Mouse (Mus musculus): ENCODE results near the gene Nomo1. TPM values are rescaled to one million over a fixed set of nuclear protein-coding genes. Genes with fewer than 3 reads are reported as not detected.

Nomo1 gene
- polyA plus RNA-seq, 1 experiment from 2014 or later: 46.7 TPM

- ATAC-seq (replicated peaks): no peak
- Histone ChIP-seq H3K4me3 (no peak overlapping the region), H3K9me3 (no peaks in the 10 kb centered on the region), H3K4me1 (peaks cover 4% of the 10 kb centered on the region; the same call in 1 of the 2 replicates), H3K36me3 (replicated peaks) (no peaks in the 10 kb centered on the region), H3K27ac (no peak overlapping the region), H3K27me3 (replicated peaks) (no peaks in the 10 kb centered on the region), H3K4me2 (no peak overlapping the region), H3K9ac (no peak overlapping the region)
- WGBS: 91% methylated on average over 10 of the region's 10 CpGs
Measured at GRCm38 (mm10) chr7:46028681-46029080, 4.8 kb upstream of the Nomo1 start.

- WGBS: 70% methylated on average over 9 of the region's 9 CpGs
- Histone ChIP-seq H3K36me3 (replicated peaks) (no peaks in the 10 kb centered on the region), H3K4me3 (no peak overlapping the region), H3K9me3 (no peaks in the 10 kb centered on the region), H3K9ac (no peak overlapping the region; the same call in 1 of the 2 replicates), H3K4me1 (peaks cover 9% of the 10 kb centered on the region), H3K27ac (no peak overlapping the region), H3K4me2 (no peak overlapping the region), H3K27me3 (replicated peaks) (no peaks in the 10 kb centered on the region)
- ATAC-seq (replicated peaks): no peak
Measured at GRCm38 (mm10) chr7:46029299-46030144, 4.0 kb upstream of the Nomo1 start.

GRCm38 (mm10) chr7:46030145-46030488 is 3.4 kb upstream of the Nomo1 start, which contains the start of gene Abcc6:
Gene Abcc6 (minus strand): TSS chr7:46030302.
- WGBS: 8% methylated on average over 11 of the region's 11 CpGs
- Histone ChIP-seq H3K4me2 (no peak within 1 kb of the TSS), H3K27me3 (replicated peaks) (no peaks in the 10 kb centered on the region), H3K9me3 (no peaks in the 10 kb centered on the region), H3K36me3 (replicated peaks) (no peaks in the 10 kb centered on the region), H3K4me1 (peaks cover 15% of the 10 kb centered on the region), H3K9ac (no peak within 1 kb of the TSS; the same call in 1 of the 2 replicates), H3K4me3 (no peak within 1 kb of the TSS), H3K27ac (no peak within 1 kb of the TSS)
- ATAC-seq (replicated peaks): no peak

GRCm38 (mm10) chr7:46031075-46031474 is 2.4 kb upstream of the Nomo1 start:
- H3K4me2 ChIP-seq: no peak overlapping the region
- no peak overlapping the region for H3K9ac ChIP-seq

GRCm38 (mm10) chr7:46033870-46034337 is 406 bp downstream of the Nomo1 start:
- Histone ChIP-seq H3K9ac (peak overlapping the region; percentile 85), H3K27me3 (replicated peaks) (no peaks in the 10 kb centered on the region), H3K27ac (peak overlapping the region; percentile 67), H3K9me3 (no peaks in the 10 kb centered on the region), H3K4me3 (peak overlapping the region; percentile 93), H3K36me3 (replicated peaks) (0 out of 2 replicates have a peak, but pooled peaks cover 3% of the 10 kb centered on the region), H3K4me1 (peaks cover 16% of the 10 kb centered on the region), H3K4me2 (peak overlapping the region; percentile 75)
- WGBS: under 1% methylated on average over 33 of the region's 35 CpGs
- ATAC-seq (replicated peaks): peak; percentile 68

More at GRCm38 (mm10) chr7:46031075-46031474, 2.4 kb upstream of the Nomo1 start:
- Histone ChIP-seq H3K36me3 (replicated peaks) (no peaks in the 10 kb centered on the region), H3K9me3 (no peaks in the 10 kb centered on the region), H3K27ac (no peak overlapping the region), H3K4me1 (peaks cover 16% of the 10 kb centered on the region), H3K4me3 (no peak overlapping the region), H3K27me3 (replicated peaks) (no peaks in the 10 kb centered on the region)
- ATAC-seq (replicated peaks): no peak
- 74% methylated on average over 2 of the region's 2 CpGs for WGBS

GRCm38 (mm10) chr7:46034991-46035390 is 1.5 kb downstream of the Nomo1 start:
- H3K27me3 ChIP-seq (replicated peaks): no peaks in the 10 kb centered on the region
- 0 out of 2 replicates have a peak, but pooled peaks cover 3% of the 10 kb centered on the region for H3K36me3 ChIP-seq (replicated peaks)
- H3K9ac ChIP-seq: no peak overlapping the region
- peaks cover 16% of the 10 kb centered on the region for H3K4me1 ChIP-seq
- no peak overlapping the region for H3K27ac ChIP-seq
- no peak for ATAC-seq (replicated peaks)
- WGBS: 76% methylated on average over 2 of the region's 2 CpGs
- peak overlapping the region; percentile 93 for H3K4me3 ChIP-seq
- peak overlapping the region; percentile 75 for H3K4me2 ChIP-seq
- H3K9me3 ChIP-seq: no peaks in the 10 kb centered on the region

GRCm38 (mm10) chr7:46035468-46035867 is 2.0 kb downstream of the Nomo1 start:
- Histone ChIP-seq H3K27me3 (replicated peaks) (no peaks in the 10 kb centered on the region), H3K27ac (no peak overlapping the region), H3K36me3 (replicated peaks) (0 out of 2 replicates have a peak, but pooled peaks cover 3% of the 10 kb centered on the region), H3K4me3 (no peak overlapping the region), H3K4me2 (no peak overlapping the region), H3K9me3 (no peaks in the 10 kb centered on the region), H3K4me1 (peaks cover 16% of the 10 kb centered on the region), H3K9ac (no peak overlapping the region)
- 80% methylated on average over 2 of the region's 2 CpGs for WGBS
- no peak for ATAC-seq (replicated peaks)

- peaks cover 6% of the 10 kb centered on the region for H3K36me3 ChIP-seq (replicated peaks)
- 91% methylated on average over 6 of the region's 6 CpGs for WGBS
- no peak for ATAC-seq (replicated peaks)
Measured at GRCm38 (mm10) chr7:46037433-46037832, 3.9 kb downstream of the Nomo1 start.

GRCm38 (mm10) chr7:46039873-46040272 is 6.4 kb downstream of the Nomo1 start:
- H3K36me3 ChIP-seq (replicated peaks): peaks cover 20% of the 10 kb centered on the region
- ATAC-seq (replicated peaks): no peak
- 63% methylated on average over 2 of the region's 2 CpGs for WGBS
- H3K27me3 ChIP-seq (replicated peaks): no peaks in the 10 kb centered on the region
- no peak overlapping the region for H3K4me3 ChIP-seq
- peaks cover 3% of the 10 kb centered on the region for H3K4me1 ChIP-seq
- no peak overlapping the region for H3K4me2 ChIP-seq
- H3K9ac ChIP-seq: no peak overlapping the region
- H3K27ac ChIP-seq: no peak overlapping the region
- H3K9me3 ChIP-seq: no peaks in the 10 kb centered on the region

More at GRCm38 (mm10) chr7:46037433-46037832, 3.9 kb downstream of the Nomo1 start:
- Histone ChIP-seq H3K4me1 (peaks cover 16% of the 10 kb centered on the region), H3K27ac (no peak overlapping the region), H3K4me3 (no peak overlapping the region), H3K27me3 (replicated peaks) (no peaks in the 10 kb centered on the region), H3K9me3 (no peaks in the 10 kb centered on the region), H3K9ac (no peak overlapping the region), H3K4me2 (no peak overlapping the region)

GRCm38 (mm10) chr7:46044106-46044505 is 10.6 kb downstream of the Nomo1 start:
- WGBS: 89% methylated on average over 10 of the region's 10 CpGs
- H3K9ac ChIP-seq: no peak overlapping the region
- no peak overlapping the region for H3K4me3 ChIP-seq
- H3K27me3 ChIP-seq (replicated peaks): no peaks in the 10 kb centered on the region
- no peaks in the 10 kb centered on the region for H3K9me3 ChIP-seq
- peaks cover 46% of the 10 kb centered on the region for H3K36me3 ChIP-seq (replicated peaks)
- ATAC-seq (replicated peaks): no peak
- H3K4me1 ChIP-seq: no peaks in the 10 kb centered on the region
- H3K4me2 ChIP-seq: no peak overlapping the region
- no peak overlapping the region for H3K27ac ChIP-seq

GRCm38 (mm10) chr7:46045882-46046281 is 12.4 kb downstream of the Nomo1 start:
- no peak overlapping the region for H3K9ac ChIP-seq
- no peak for ATAC-seq (replicated peaks)
- 95% methylated on average over 11 of the region's 11 CpGs for WGBS
- no peak overlapping the region for H3K4me2 ChIP-seq
- H3K36me3 ChIP-seq (replicated peaks): peaks cover 54% of the 10 kb centered on the region
- H3K4me3 ChIP-seq: no peak overlapping the region
- H3K27ac ChIP-seq: no peak overlapping the region
- H3K4me1 ChIP-seq: no peaks in the 10 kb centered on the region
- H3K27me3 ChIP-seq (replicated peaks): no peaks in the 10 kb centered on the region
- no peaks in the 10 kb centered on the region for H3K9me3 ChIP-seq

GRCm38 (mm10) chr7:46047873-46048562 is 14.5 kb downstream of the Nomo1 start:
- Histone ChIP-seq H3K9ac (no peak overlapping the region), H3K9me3 (no peaks in the 10 kb centered on the region), H3K4me3 (no peak overlapping the region), H3K27me3 (replicated peaks) (no peaks in the 10 kb centered on the region), H3K4me1 (no peaks in the 10 kb centered on the region), H3K4me2 (no peak overlapping the region), H3K36me3 (replicated peaks) (peaks cover 58% of the 10 kb centered on the region), H3K27ac (no peak overlapping the region)
- 96% methylated on average over 13 of the region's 13 CpGs for WGBS
- ATAC-seq (replicated peaks): no peak
